Mouse (Mus musculus): Measurements from ENCODE around the gene Dguok.
A peak's percentile ranks its signal among the peaks of the same experiment; 100 is the strongest.

The Dguok gene

GRCm38 (mm10) chr6:83506258-83507167 is at the start of gene Dguok:
TSS of gene Dguok (minus strand) at chr6:83506969.
- DNase-seq (ENCODE audit: low spot score in 2 of 2): peak; percentile 96 to 98

GRCm38 (mm10) chr6:83555972-83556371 is 49.2 kb upstream of the Dguok start:
- DNase-seq (ENCODE audit: low spot score in 2 of 2): no peak

- no peak for DNase-seq (ENCODE audit: low spot score in 2 of 2)
These were observed 41.6 kb upstream of the Dguok start for GRCm38 (mm10) chr6:83548346-83548745.

GRCm38 (mm10) chr6:83545778-83546177 is 39.0 kb upstream of the Dguok start:
- DNase-seq (ENCODE audit: low spot score in 2 of 2): no peak

- DNase-seq (ENCODE audit: low spot score in 2 of 2): peak in 1 of 2 experiments; percentile 16
These were observed 35.1 kb upstream of the Dguok start for GRCm38 (mm10) chr6:83541756-83542456.

- no peak for DNase-seq (ENCODE audit: low spot score in 2 of 2)
These were observed 33.2 kb upstream of the Dguok start for GRCm38 (mm10) chr6:83540017-83540416.

- DNase-seq (ENCODE audit: low spot score in 2 of 2): no peak
These were observed 30.0 kb upstream of the Dguok start for GRCm38 (mm10) chr6:83536795-83537059.

GRCm38 (mm10) chr6:83536028-83536794 is 29.4 kb upstream of the Dguok start, which contains the start of gene Actg2:
TSS of gene Actg2 (minus strand) at chr6:83536265.
- no peak for DNase-seq (ENCODE audit: low spot score in 2 of 2)

- no peak for DNase-seq (ENCODE audit: low spot score in 2 of 2)
These were observed 25.8 kb upstream of the Dguok start for GRCm38 (mm10) chr6:83532608-83533007.

- no peak for DNase-seq (ENCODE audit: low spot score in 2 of 2)
These were observed 16.4 kb upstream of the Dguok start for GRCm38 (mm10) chr6:83523194-83523593.

- DNase-seq (ENCODE audit: low spot score in 2 of 2): no peak
These were observed 15.0 kb upstream of the Dguok start for GRCm38 (mm10) chr6:83521784-83522183.

- DNase-seq (ENCODE audit: low spot score in 2 of 2): no peak
These were observed 11.9 kb upstream of the Dguok start for GRCm38 (mm10) chr6:83518637-83519036.

- no peak for DNase-seq (ENCODE audit: low spot score in 2 of 2)
These were observed 8.4 kb upstream of the Dguok start for GRCm38 (mm10) chr6:83515172-83515571.

GRCm38 (mm10) chr6:83512495-83512894 is 5.7 kb upstream of the Dguok start:
- peak in 1 of 2 experiments; percentile 54 for DNase-seq (ENCODE audit: low spot score in 2 of 2)

GRCm38 (mm10) chr6:83510210-83510609 is 3.4 kb upstream of the Dguok start:
- no peak for DNase-seq (ENCODE audit: low spot score in 2 of 2)

- DNase-seq (ENCODE audit: low spot score in 2 of 2): no peak
These were observed 2.7 kb upstream of the Dguok start for GRCm38 (mm10) chr6:83509442-83509841.

GRCm38 (mm10) chr6:83507168-83507546 is 388 bp upstream of the Dguok start:
- DNase-seq (ENCODE audit: low spot score in 2 of 2): no peak

- DNase-seq (ENCODE audit: low spot score in 2 of 2): no peak
These were observed 1.2 kb downstream of the Dguok start for GRCm38 (mm10) chr6:83505554-83505953.

GRCm38 (mm10) chr6:83503361-83503760 is 3.4 kb downstream of the Dguok start:
- DNase-seq (ENCODE audit: low spot score in 2 of 2): no peak

GRCm38 (mm10) chr6:83502656-83503055 is 4.1 kb downstream of the Dguok start:
- DNase-seq (ENCODE audit: low spot score in 2 of 2): no peak

- DNase-seq (ENCODE audit: low spot score in 2 of 2): no peak
These were observed 5.1 kb downstream of the Dguok start for GRCm38 (mm10) chr6:83501524-83502310.

- DNase-seq (ENCODE audit: low spot score in 2 of 2): no peak
These were observed 6.3 kb downstream of the Dguok start for GRCm38 (mm10) chr6:83500462-83500861.

Measured in frontal cortex, postnatal 14 days (tissue).